15 mouse cellular contexts compared by ENCODE assay signal in the genomic region with DNA sequence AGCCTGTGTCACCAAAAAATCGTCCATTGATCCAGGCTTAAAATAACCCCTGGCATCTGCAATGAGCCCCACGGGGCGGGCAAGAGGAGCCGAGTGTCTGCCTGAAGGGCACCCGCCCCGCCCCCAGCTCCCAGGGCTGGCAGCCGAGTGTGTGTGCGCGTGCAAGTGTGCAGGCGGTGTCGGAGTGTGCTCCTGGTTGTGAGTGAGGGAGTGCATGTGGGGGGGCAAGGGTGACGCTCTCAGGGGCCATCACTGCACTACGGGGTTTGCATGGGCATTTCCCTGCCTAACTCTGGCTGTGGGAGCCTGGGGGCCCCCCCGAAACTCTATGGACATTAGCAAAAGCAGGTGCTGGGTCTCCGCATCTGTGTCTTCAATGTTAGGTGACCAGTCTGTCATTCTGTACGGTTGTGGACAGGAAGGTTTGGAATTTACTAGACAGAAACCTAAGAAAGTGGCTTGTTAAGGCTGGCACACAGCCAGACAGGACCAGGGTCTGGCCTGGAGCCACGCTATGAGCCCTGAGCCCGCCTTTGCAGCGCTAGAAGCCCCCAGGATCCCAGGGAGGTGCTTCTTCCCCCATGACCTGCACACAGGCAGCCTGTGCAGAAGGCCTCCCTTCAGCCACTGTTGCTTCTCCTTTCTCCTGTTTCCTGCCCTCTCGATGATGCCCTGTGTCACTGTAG. TPM values are rescaled to one million over a fixed set of nuclear protein-coding genes. Genes with fewer than 3 reads are reported as not detected.
A peak's percentile ranks its signal among the peaks of the same experiment; 100 is the strongest.
DNase-seq lines count a peak whose midpoint lies in the region.
"Had no signal": no experiment of that assay in that cellular context is flagged by ENCODE, and none has a peak within 500 bp of the region (broad histone marks: within the 10 kb centered on the region; RNA-seq: fewer than 3 reads in every experiment).

No protein-coding gene starts in this region.

- intact Hi-C loops in heart, postnatal 36 days (cut with DNase I) = no loop called here

- peak; percentile 33 to 54 for DNase-seq in cerebellum, adult 18-20 months
- no peak for DNase-seq in cerebellum, adult 8-10 months
- DNase-seq in heart, adult 11 months = peak; percentile 92
- DNase-seq in heart, postnatal 36 days = no peak
- peak; percentile 49 for DNase-seq in retina, postnatal 1 day
- DNase-seq in retina, embryonic 14.5 days (ENCODE audit: low spot score) = no peak
- DNase-seq in urinary bladder, adult 18-20 months (ENCODE audit: low spot score in 2 of 2) = no peak
- DNase-seq in layer of hippocampus, postnatal 36 days = no peak
- DNase-seq: gastrocnemius, postnatal 36 days; kidney, adult 11 months; kidney, postnatal 10 days; lung, postnatal 10 days; right cerebral cortex, postnatal 14 days; thymus, postnatal 36 days had no signal

RNA-seq across cellular contexts. Expression of gene Shisa8, which starts 3.7 kb away (rescaled TPM):
- under 1 TPM; 0.14 to 0.19 TPM for total RNA-seq in heart, postnatal 36 days (2021)
- total RNA-seq in layer of hippocampus, postnatal 36 days (2021) = under 1 TPM; 0.72 to 0.76 TPM
- total RNA-seq: gastrocnemius, postnatal 36 days; megakaryocyte, adult 5-6 weeks had no signal

RNA-seq across cellular contexts. Expression of gene Tnfrsf13c, which starts 7.9 kb away (rescaled TPM):
- total RNA-seq in heart, postnatal 36 days (2021) = under 1 TPM; 0.28 to 0.30 TPM
- total RNA-seq in layer of hippocampus, postnatal 36 days (2021) = under 1 TPM; 0.30 to 0.62 TPM
- total RNA-seq: gastrocnemius, postnatal 36 days had no signal

RNA-seq across cellular contexts. Expression of gene Cenpm, which starts 28.3 kb away (rescaled TPM):
- under 1 TPM; 0.42 to 0.51 TPM for total RNA-seq in heart, postnatal 36 days (2021)
- 1 to 10 TPM; 2.7 to 4.0 TPM for total RNA-seq in layer of hippocampus, postnatal 36 days (2021)

RNA-seq across cellular contexts. Expression of gene 1500009C09Rik, which starts 35.9 kb away (rescaled TPM):
- total RNA-seq in heart, postnatal 36 days (2021) = not detected
- 100 to 1,000 TPM in 1 of 2 experiments, 10 to 100 TPM in 1; 98.3 to 115 TPM for total RNA-seq in layer of hippocampus, postnatal 36 days (2021)
- total RNA-seq: gastrocnemius, postnatal 36 days; megakaryocyte, adult 5-6 weeks had no signal

RNA-seq across cellular contexts. Expression of gene Sept3, which starts 58.4 kb away (rescaled TPM):
- under 1 TPM; 0.35 to 0.36 TPM for total RNA-seq in heart, postnatal 36 days (2021)
- 100 to 1,000 TPM; 608 to 622 TPM for total RNA-seq in layer of hippocampus, postnatal 36 days (2021)
- total RNA-seq: megakaryocyte, adult 5-6 weeks had no signal

Comparison
In these comparisons a context has a peak if more than half of its experiments do, and no peak if none do; other contexts are left out.
1. DNase-seq: peak in cerebellum, adult 18-20 months (2 of 2), heart, adult 11 months (single experiment) and retina, postnatal 1 day (single experiment); none in cerebellum, adult 8-10 months (single experiment), heart, postnatal 36 days (0 of 2), retina, embryonic 14.5 days (single experiment), urinary bladder, adult 18-20 months (0 of 2) and layer of hippocampus, postnatal 36 days (0 of 2).